Mouse (Mus musculus): ENCODE results near the gene Fbxw4.
A peak's percentile ranks its signal among the peaks of the same experiment; 100 is the strongest.

The Fbxw4 gene

DNA sequence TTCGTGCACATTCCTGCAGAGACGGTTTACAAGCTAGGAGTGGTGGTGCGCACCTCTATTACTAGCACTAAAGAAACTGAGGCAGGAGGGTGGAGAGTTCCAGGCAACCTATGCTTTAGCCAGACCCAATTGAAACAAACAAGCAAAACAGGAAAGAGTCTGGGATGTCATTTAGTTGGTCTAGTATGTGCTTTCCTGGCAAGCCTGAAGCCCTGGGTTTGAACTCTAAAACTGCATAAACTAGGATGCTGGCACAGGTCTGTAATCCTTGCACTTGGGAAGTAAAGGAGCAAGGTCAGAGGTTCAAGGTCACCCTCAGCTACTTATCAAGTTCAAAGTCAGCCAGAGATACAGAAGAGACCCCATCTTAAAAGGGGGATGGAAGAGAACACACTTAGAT is 118.1 kb downstream of the Fbxw4 start:
- peak; percentile 41 for DNase-seq (ENCODE audit: low read depth, low spot score)

DNA sequence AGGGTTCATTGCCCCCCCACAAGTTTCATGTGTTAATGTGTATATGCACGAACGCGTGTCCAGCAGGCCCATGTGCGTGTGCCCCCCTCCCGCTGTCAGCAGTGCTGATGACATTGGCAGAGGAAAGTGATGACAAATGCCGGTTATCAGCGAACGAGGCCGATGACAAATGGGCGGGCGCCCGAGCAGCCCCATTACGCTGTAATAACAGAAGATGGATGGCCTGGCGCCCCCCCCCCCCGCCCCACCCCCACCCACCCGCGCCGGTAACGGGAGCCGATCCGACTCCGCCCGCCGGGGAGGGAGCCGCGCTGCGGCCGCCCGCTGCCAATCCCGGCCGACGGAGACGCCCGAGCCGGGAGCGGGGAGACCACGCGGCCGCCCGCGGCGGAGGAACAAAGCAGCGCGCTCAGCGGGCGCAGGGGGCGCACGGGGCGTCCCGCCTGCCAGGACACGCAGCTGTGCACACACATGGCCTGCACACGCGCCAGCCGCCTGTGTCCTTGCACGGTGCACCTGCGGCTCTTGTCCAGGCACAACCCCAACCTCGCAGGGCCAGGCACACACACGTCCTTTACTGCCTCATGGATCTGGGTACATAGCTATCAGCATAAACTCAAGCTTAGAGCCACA is 118.6 kb downstream of the Fbxw4 start:
- DNase-seq (ENCODE audit: low read depth, low spot score) = peak; percentile 58

DNA sequence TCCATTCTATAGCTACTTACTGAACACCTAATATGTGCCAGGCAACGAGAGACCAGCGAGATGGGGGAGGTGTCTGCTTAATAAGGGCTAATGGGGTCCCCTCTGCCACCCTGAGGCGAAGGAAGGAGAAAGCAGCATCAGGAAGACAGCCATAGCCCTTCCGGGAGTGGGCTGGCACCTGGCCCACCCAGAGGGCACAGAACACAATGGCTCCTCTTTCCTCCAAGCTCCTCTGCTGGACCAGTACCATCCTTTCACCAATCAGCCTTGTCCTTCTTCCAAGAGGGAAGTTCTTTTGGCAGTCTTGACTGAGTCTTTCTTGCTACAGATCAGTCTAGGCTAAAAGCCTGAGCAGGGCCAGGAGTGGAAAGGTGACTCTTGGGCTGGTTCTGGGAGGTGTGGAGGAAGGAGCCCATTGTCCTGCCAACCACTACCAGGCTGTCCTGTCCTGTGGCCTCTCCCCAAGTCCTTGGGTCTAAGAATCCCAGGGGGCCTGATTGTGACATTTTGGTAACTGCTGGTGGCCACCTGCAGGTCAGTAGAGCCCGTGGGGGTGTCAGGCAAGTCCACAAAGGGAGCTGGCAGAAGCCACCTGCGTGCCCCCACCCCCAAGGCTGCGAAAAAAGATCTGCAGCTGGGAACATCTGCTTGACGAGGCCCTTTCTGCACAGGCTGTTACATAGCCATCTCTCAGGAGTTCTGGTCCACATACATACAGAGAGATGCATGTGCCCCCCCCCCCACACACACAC is 119.3 kb downstream of the Fbxw4 start:
- DNase-seq (ENCODE audit: low read depth, low spot score) = no peak

DNA sequence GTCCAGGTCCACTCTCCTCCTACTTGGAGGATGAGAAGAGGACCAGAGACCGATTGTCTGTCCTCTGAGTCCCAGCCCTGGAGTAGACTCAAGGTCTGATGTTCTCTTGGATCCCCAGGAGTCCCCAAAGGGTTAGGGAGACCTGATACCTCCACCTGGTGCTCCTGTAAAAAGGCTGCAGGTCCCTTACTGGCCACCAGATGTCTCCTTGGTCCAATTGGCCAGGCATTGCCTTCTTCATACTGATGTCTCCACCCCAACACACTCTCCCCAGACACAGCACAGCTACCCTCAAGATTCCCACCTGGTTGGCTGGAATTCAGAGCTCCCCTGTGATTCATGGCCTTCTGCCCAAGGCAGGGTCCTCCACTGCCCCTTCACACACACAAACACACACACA is 122.6 kb downstream of the Fbxw4 start:
- DNase-seq (ENCODE audit: low read depth, low spot score) = peak; percentile 82

DNA sequence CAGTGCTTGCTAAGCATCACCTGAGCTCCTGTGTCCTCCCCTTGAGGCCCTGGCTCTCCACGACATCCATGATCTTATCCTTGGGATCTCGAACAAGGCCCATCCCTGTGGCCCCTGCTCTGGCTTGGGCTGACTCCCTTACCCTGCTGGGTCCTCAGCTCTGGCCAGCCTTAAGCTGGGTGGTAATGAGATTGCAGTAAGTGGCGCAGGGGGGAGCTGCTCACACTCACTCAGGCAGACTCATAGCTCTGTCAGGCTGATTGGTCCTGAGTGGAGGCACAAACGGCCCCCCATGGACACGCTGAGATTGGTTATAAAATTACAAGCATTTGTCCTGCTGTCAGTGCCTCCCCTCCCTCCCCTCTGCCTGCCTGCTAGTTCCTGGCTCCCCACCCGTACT is 124.2 kb downstream of the Fbxw4 start:
- DNase-seq (ENCODE audit: low read depth, low spot score) = no peak

DNA sequence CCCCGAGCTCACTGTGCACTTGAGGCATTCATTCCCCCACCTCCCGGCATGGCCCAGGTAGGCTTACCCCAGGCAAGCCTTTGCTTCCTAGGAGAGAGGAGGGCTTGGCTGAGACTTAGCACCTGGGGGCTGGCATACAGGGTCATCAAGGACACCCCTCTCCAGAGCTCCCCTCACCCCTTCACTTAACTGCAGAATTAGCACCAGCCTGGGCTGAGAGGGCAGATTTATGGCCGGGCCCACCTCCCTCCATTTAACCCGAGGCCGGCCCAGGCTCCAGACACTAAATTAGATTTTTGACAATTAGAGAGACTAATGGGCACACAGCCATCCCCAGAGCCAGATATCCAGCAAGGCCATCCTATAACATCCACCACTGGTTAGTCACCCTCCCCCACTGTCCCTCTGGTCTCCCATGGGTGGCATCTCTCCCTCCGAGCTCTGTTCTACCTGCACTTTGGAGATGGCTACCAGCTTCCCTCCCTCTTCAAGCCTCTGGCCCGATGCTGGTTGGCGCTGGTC is 124.8 kb downstream of the Fbxw4 start:
- DNase-seq (ENCODE audit: low read depth, low spot score) = no peak

DNA sequence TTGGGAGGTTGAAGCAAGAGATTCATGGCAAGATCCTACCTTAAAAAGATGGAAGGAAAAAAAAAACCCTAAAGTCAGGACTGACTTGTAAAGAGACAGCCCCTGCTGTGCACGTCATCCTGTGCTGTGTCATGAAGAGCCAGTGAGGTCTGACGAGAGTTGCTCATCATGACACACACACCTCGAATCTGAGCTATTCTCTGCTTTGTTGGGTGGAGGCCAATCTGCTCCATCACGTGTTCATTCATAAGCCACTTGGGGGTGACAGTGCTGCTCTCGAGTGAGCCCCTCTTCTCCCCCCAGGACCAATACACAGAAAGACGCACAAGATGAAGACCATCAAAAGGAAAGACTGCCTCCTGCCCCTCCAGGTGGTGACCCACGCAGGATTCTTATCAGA is 126.5 kb downstream of the Fbxw4 start:
- DNase-seq (ENCODE audit: low read depth, low spot score) = no peak

DNA sequence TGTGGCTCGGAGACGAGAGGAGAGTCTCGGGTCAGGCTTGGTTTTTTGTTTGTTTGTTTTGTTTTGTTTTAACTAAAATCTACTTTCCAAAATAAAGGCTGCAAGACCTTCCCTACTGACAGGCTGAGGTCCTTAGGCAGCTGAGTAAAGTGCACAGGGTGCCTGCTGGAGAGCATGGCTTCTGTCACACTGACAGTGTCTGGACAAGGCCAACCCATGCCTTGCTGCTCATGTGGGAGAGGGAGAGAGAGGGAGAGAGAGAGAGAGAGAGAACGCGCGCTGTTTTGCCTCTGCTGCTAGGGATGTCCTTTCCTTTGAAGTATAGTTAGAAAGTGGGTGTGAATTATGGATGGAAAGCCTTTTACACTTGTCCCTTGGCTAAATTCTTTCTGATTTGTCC is 128.6 kb downstream of the Fbxw4 start:
- DNase-seq (ENCODE audit: low read depth, low spot score) = no peak

DNA sequence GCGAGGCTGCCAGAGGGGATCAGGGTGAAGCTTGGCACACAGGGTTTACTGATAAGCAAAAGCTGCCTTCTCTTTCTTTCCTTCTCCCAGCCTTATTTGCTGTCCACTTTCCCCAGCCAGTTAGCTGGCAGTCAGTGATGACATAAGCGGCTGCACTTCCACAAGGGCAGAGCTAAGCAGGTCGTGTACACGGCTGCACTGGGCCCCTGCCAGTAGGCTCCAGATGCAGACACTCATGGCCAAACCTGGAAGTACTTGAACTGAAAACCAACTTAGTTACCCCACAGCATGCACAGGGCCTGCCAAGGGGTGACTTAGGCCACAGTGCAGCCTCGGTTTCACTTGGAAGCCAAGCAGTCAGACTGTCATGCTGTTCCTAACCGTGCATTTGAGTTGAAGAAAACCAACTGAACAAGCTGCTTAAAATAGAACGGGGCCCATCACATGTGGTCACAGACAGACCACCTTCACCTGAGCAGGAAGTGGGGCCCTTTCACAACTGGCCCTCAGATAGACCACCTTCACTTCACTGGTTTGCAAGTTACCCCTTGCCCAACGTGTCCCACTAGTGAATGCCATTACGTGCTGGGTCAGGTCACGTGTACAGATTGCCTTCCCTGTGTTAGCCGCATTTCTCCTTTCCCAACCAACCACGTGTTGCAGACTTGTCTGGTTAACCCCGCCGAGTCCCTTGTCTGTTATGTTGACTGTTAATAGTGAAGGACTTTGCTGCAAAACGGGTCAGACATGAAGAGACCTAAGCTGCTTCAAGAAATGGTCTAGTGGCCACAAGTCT is 129.7 kb downstream of the Fbxw4 start:
- no peak for DNase-seq (ENCODE audit: low read depth, low spot score)

DNA sequence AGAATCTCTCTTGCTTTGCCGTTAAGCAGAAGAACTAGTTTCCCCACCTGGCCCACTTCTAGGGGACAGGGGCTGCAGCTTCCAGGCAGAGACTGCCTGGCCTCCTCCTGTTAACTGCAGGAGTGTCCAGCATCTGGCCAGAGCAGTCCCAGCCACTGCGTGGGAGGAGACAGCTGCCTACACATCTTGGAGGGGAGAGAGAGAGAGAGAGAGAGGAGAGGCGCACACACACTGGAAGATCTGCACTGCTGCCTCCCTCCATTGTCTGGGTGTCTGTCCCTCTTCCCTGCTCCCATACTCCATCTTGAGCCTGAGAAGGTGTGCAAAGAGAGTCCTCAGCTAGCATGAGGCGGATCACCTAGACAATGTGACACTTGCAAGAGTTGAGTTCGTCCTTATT is 130.8 kb downstream of the Fbxw4 start:
- no peak for DNase-seq (ENCODE audit: low read depth, low spot score)

Data from R1 (cell line).